Mouse (Mus musculus): ENCODE data around the gene Dennd1b.

GRCm38 (mm10) chr1:139162814-139163213 lies 199.6 kb downstream of the Dennd1b start:
- TF ChIP-seq CTCF (IDR thresholded peaks at IDR 0.05; ENCODE audit: low read depth), result peak; percentile 53
- TF ChIP-seq EP300 (IDR thresholded peaks at IDR 0.05; ENCODE audit: low read depth), result no peak

Measured in liver, embryonic 14.5 days (tissue).